Mouse (Mus musculus) induced T-regulatory cell, adult 2 months (primary cell): ENCODE data around the gene Iffo1.

ENCODE experiments used
- DNase-seq: peaks from one replicate; pipeline ENCODE4 v3.0.0-alpha.2; 2012; ENCODE audit warnings: low read depth

Gene Iffo1

DNA sequence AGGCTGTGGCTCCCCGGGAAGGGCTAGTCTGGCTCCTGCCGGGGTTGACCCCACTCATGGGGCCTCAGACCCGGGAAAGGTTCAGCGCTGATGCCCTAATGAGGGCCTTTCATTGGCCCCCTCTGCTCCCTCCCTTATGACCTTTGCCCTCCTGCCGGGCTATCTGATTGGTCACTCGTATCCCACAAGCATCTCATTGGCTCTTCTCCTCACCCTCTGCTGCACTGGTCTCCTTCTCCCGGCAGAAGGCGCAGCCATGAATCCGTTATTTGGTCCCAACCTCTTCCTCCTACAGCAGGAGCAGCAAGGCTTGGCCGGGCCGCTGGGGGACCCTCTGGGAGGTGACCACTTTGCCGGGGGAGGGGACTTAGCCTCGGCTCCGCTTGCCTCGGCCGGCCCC, at the start of gene Iffo1:
Iffo1 (plus strand) TSS at position 241 of the 400 bp plus-strand sequence.
- peak; percentile 94 for DNase-seq

DNA sequence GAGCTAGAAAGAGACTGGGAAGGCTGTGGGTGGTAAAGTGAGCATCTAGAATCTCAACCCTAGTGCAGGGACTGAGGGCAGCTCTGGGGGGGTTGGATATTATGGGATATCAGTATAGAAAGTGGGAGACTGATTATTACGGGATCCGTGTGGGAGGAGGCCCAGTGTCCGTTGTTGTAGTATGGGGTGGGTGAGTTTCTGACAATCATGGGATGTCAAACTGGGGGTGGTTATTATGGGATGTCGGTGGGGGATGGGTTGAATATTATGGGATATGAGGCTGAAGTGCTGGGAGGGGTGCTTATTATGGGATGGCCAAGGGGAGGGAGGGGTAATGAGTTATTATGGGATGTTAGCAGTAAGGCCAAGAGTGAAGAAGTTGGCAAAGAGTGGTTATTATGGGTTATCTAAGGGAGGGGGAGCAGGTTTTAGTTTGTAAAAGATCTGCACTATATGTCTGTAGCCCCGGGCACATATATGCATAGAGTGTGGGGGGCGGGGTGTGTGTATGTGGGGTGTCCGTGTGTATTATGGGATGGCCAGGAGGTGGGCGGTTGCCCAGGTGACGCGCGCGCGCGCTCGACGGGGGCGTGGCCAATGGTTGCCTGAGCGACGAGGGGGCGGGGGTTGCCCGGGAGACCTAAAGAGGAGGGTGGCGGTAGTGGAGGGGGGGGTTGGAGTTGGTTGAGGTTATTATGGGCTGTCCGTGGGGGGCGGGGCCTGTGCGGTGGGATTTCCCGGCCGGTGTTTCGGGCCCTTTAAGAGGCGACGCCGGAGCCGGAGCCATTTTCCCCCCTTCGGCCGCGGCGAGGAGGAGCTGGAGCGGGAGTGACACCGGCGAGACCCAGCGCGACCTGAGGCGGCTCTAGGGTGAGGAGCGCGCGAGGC, 49.4 kb upstream of the Iffo1 start, which contains the start of gene Chd4:
Chd4 (plus strand) TSS at position 591 of the 888 bp plus-strand sequence.
- DNase-seq: peak; percentile 96

GRCm38 (mm10) chr6:125096279-125096596, 48.8 kb upstream of the Iffo1 start:
- DNase-seq: no peak

- DNase-seq: peak; percentile 78
Observed at GRCm38 (mm10) chr6:125096597-125097345, 48.3 kb upstream of the Iffo1 start.

- no peak for DNase-seq
Observed at GRCm38 (mm10) chr6:125097346-125097689, 47.7 kb upstream of the Iffo1 start.

DNA sequence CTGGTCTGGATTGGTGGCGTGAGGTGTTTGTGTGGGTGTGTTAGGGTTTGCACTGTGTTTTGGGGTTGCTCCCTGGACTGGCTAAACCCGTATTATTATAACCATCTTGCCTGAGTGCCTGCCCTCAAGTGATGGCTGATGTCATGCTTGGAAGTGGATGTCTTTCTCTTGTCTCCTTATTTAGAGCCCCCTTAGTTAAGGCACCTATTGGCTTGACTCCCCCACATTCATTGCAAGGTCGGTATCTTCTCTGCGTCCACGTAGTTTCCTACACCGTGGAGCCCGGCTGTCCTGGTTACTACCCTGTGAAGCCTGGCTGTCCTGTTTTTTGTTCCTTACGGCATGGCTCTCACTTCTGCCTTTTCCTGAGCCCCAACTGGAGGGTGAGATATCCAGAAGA, 47.1 kb upstream of the Iffo1 start:
- DNase-seq: peak; percentile 28

DNA sequence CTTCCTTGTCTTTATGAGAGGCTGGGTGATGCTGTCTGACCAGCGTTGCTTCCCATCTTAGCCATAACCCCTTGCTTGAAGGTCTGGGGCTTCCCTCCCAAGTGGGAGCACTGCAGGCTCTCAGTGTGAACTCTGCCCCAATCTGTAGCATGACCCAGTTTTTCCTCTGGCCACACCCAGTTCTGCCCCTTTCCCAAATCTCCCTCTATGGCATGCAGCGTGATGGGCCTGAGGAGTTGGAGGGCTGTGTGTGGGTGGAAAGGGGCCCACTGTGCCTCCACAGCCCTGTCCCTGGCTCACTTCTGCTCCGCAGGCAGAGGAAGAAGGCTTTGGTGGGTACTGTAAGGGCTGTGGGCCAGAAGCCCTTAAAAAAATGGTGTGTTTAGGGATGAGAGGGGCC, 46.5 kb upstream of the Iffo1 start:
- DNase-seq: peak; percentile 43

GRCm38 (mm10) chr6:125099421-125099971, 45.5 kb upstream of the Iffo1 start:
- peak; percentile 85 for DNase-seq

GRCm38 (mm10) chr6:125101444-125101843, 43.6 kb upstream of the Iffo1 start:
- no peak for DNase-seq

- DNase-seq: no peak
Observed at GRCm38 (mm10) chr6:125104223-125104622, 40.8 kb upstream of the Iffo1 start.

DNA sequence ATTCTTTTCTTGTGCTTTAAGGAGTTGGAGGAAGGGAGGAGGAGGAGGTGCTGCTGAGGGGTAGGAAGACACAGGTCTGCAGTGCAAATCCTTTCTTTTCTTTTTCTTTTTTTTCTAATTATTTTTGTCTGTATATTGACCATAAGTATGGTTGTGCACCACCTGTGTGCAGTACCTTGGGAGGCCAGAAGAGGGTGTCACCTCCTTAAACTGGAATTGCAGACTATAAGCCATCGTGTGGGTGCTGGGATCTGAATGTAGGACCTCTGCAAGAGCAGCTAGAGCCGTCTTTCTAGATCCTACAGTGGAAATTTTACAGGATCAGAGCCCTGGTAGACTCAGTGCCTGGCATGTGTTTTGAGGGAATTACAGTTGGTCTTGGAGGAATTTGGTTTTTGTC, 37.3 kb upstream of the Iffo1 start:
- DNase-seq: peak; percentile 48

DNA sequence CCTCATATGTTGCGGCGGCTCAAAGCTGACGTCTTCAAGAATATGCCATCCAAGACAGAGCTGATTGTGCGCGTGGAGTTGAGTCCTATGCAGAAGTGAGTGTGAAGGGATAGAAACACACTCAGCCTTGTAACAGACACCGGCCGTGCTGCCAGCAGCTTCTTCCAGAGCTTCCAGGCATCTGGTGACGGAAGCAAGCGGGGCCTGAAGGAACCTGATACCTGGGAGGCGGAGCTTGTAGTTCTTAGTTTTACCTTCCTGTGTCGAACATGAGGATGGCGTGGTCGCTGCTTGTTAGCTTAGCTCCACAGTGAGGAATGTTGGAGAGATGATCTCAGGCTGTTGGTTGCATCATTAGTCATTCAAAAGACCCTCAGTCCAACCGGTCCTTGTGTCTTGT, 35.7 kb upstream of the Iffo1 start:
- no peak for DNase-seq

DNA sequence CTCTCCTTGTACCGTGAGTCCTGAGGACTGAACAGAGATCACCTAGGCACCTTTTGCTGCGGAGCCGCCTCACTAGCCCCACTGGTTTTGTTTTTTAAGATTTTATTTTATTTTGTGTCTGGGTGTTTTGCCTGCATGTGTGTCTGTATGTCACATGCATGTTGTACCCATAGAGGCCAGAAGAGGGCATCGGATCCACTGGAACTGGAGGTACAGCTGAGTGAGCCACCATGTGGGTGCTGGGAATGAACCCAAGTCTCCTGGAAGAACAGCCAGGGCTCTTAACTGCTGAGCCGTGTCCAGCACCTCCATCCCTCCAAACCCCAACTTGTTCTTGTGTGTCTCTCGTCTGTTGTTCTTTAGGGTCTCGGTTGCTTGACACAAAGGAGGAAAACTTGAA, 34.1 kb upstream of the Iffo1 start:
- peak; percentile 59 for DNase-seq

DNA sequence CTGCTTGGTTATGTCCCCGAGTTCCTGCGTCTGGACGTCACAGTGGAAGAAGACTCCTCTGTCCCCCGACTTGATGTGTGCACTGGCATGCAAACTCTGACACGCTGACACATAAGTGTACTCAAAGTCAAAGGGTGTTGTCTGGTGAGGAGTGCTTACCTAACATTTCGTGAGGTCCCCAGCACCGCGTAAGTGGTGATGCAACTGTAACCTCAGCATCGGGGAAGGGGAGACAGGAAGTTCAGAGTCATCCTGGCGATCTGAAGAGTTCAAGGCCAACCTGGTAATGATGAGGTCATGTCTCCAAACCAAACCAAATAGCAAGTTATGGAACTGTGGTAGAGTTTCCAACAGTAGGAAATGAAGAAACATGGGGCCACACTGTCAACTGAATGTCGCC, 32.5 kb upstream of the Iffo1 start:
- no peak for DNase-seq

GRCm38 (mm10) chr6:125119387-125119786, 25.7 kb upstream of the Iffo1 start:
- no peak for DNase-seq

- DNase-seq: no peak
Observed at GRCm38 (mm10) chr6:125128724-125129123, 16.3 kb upstream of the Iffo1 start.

- DNase-seq: no peak
Observed at GRCm38 (mm10) chr6:125129710-125130402, 15.2 kb upstream of the Iffo1 start.

GRCm38 (mm10) chr6:125131302-125132156, 13.5 kb upstream of the Iffo1 start, which contains the start of gene Nop2:
Nop2 (plus strand) TSS chr6:125131909.
- peak; percentile 98 for DNase-seq

DNA sequence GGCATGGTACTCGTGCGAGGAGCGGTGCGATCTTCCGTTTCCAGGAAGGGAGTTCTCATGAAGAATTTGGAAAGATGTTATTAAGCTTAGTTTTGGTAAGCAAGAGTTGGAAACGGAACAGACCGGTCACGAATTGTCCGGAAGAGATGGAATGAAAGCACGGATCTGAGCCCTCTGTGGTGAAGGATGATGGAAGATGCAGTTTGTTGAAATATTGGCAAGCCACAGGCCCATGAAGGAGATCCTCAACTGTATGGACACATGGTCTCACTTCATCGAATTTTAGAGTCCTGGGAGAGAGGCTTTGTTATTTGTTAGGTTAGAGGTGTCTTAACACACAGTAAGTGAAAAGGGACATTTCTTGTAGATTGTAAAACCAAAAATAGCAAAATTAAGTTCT, 12.6 kb upstream of the Iffo1 start:
- DNase-seq: peak; percentile 37

GRCm38 (mm10) chr6:125137002-125137671, 7.9 kb upstream of the Iffo1 start:
- peak; percentile 77 for DNase-seq

GRCm38 (mm10) chr6:125139747-125140146, 5.3 kb upstream of the Iffo1 start:
- DNase-seq: no peak
